Mouse (Mus musculus) heart, embryonic 11.5 days (tissue): ENCODE measurements at regions not wholly inside any gene's neighbourhood (a gene's known extent, or its start where the extent isn't known, plus 50 kb on each side); places are given as distances from the start of the nearest gene placed in this dataset.

Experiments used
- ATAC-seq: fragments of 200-750 bp; cut with Nextera tagmentation; replicated peaks from 2 replicates; pipeline ENCODE4 v1.8.0; 2017; ENCODE audit warnings: moderate library complexity; ENCODE audit not compliant: insufficient number of reproducible peaks, low FRiP score, low TSS enrichment
- H3K27ac ChIP-seq: fragments of 300-500 bp; sonication (generic); 2 replicates; pipeline ENCODE4 v1.5.1; 2014; ENCODE audit warnings: mild to moderate bottlenecking, low read depth, low read length
- H3K27me3 ChIP-seq: fragments of 300-500 bp; sonication (generic); 2 replicates; pipeline ENCODE4 v1.6.1; 2014; ENCODE audit warnings: mild to moderate bottlenecking, low read length, mixed read lengths; ENCODE audit not compliant: control insufficient read depth, insufficient read depth
- H3K36me3 ChIP-seq: fragments of 300-500 bp; sonication (generic); 2 replicates; pipeline ENCODE4 v1.6.1; 2014; ENCODE audit warnings: mild to moderate bottlenecking, low read length, moderate library complexity, mixed read lengths; ENCODE audit not compliant: control insufficient read depth, insufficient read depth
- H3K4me1 ChIP-seq: fragments of 300-500 bp; sonication (generic); 2 replicates; pipeline ENCODE4 v1.6.1; 2014; ENCODE audit warnings: low read length; ENCODE audit not compliant: control insufficient read depth, insufficient read depth
- H3K4me2 ChIP-seq: fragments of 300-500 bp; sonication (generic); 2 replicates; pipeline ENCODE4 v1.6.1; 2014; ENCODE audit warnings: mild to moderate bottlenecking, moderate library complexity
- H3K4me3 ChIP-seq: fragments of 300-500 bp; sonication (generic); 2 replicates; pipeline ENCODE4 v1.5.1; 2014; ENCODE audit warnings: low read depth, low read length
- H3K9ac ChIP-seq: fragments of 300-500 bp; sonication (generic); 2 replicates; pipeline ENCODE4 v1.6.1; 2014; ENCODE audit warnings: mild to moderate bottlenecking, low read depth, low read length, moderate library complexity
- H3K9me3 ChIP-seq: fragments of 300-500 bp; sonication (generic); replicated peaks from 2 replicates; pipeline ENCODE4 v1.6.1; 2016; ENCODE audit warnings: low read length; ENCODE audit not compliant: control insufficient read depth
- WGBS: fragments of 180-500 bp; shearing (Covaris S2); extraction: QIAGEN DNeasy Blood & Tissue Kit; methylation state at CpG from one replicate; pipeline ENCODE4 v1.1.7; 2014; ENCODE audit not compliant: insufficient replicate concordance; 5-methylcytosine and 5-hydroxymethylcytosine counted together

DNA sequence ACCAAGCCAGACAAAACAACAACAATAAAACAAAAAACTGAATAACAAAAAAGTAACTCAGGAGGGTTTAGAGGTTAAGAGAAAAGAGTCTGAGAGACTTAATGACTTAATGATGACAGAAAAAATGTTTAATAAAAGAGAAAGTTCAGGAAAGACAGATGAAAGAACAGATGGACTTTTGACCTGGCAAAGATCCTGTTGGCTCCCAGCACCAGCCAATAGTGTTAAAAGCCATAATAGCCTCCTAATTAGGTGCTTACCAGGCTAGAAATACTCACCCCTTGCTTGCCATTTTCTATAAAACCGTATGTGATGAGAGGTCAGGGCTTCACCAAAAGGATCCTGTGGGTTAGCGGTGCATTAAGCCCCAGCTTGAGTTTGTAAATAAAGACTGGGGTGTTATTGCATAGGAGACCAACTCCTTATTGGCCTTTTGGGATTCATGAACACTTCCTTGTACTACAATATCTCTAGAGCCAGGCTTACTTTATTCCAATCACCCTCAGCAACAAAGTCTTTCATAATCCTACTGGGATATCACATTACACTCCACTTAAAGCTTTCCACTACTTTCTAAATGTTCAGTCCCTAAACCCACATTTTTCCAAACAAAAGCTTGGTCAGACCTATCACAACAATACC is 282.1 kb upstream of the Rasa1 start:
- H3K27ac ChIP-seq, result no peak overlapping the region
- H3K9ac ChIP-seq, result no peak overlapping the region
- no peak overlapping the region for H3K4me3 ChIP-seq
- H3K27me3 ChIP-seq, result no peaks in the 10 kb centered on the region
- ATAC-seq, result no peak
- H3K4me2 ChIP-seq, result no peak overlapping the region
- H3K36me3 ChIP-seq, result no peaks in the 10 kb centered on the region
- WGBS, result 79% methylated on average over 2 of the region's 2 CpGs
- no peaks in the 10 kb centered on the region for H3K4me1 ChIP-seq
- H3K9me3 ChIP-seq, result no peaks in the 10 kb centered on the region

DNA sequence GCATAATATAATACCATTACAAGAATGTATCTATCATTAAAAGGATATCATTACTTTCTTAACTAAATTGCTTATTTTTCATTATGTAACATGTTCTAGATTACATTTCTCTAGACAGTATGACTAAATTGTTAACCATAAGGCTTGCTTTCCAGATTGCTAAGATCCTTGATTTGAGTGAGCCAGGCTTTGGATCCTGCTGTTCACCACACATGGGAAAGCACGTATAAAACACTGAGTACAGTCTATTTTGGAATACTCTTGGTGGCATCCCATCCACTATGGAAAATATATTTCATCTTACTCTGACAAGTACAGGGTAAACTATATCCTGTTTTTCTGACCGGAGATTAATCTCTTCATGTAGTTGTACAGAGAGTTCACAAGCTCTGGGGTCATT is 268.9 kb upstream of the Rasa1 start:
- Histone ChIP-seq H3K4me3 (no peak overlapping the region), H3K4me1 (no peaks in the 10 kb centered on the region), H3K9me3 (no peaks in the 10 kb centered on the region), H3K9ac (no peak overlapping the region), H3K27me3 (no peaks in the 10 kb centered on the region), H3K36me3 (no peaks in the 10 kb centered on the region), H3K27ac (no peak overlapping the region), H3K4me2 (no peak overlapping the region)
- 66% methylated on average over 2 of the region's 2 CpGs for WGBS
- ATAC-seq, result no peak

DNA sequence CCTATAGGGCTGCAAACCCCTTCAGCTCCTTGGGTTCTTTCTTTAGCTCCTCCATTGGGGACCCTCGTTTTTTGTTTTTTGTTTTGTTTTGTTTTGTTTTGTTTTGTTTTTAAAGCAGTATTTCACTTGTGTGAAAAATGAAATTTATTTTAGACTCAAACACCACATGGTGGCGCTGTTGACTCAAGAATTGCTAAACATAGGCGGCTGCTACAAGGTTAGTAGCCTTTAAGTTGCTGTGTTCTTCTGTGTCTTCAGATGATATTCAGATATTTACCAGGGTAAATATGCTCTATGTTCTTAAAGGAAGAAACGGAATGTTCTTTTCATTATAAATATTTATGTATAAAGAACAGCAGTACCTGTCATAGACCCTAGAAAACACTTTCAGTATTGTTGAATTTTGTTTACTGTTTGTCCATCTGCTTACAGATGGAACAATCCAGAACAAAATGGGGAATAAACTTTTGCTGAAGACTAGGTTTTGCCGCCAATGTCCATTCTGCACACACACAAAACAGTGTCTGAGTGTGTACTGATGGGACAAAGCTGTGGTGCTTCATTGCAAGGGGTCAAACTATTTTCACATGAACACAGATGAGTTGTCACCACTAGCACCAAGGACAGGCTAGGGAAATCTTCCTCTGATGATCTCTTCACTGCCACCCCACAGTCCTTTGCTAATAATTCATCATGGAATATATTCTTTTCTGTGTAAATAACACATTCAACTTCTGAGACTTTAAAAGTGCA is 267.3 kb upstream of the Rasa1 start:
- no peaks in the 10 kb centered on the region for H3K27me3 ChIP-seq
- no peak overlapping the region for H3K4me2 ChIP-seq
- H3K9me3 ChIP-seq, result no peaks in the 10 kb centered on the region
- H3K9ac ChIP-seq, result no peak overlapping the region
- 12% methylated on average over 5 of the region's 5 CpGs for WGBS
- no peak for ATAC-seq
- no peak overlapping the region for H3K27ac ChIP-seq
- no peaks in the 10 kb centered on the region for H3K36me3 ChIP-seq
- H3K4me3 ChIP-seq, result no peak overlapping the region
- H3K4me1 ChIP-seq, result no peaks in the 10 kb centered on the region

DNA sequence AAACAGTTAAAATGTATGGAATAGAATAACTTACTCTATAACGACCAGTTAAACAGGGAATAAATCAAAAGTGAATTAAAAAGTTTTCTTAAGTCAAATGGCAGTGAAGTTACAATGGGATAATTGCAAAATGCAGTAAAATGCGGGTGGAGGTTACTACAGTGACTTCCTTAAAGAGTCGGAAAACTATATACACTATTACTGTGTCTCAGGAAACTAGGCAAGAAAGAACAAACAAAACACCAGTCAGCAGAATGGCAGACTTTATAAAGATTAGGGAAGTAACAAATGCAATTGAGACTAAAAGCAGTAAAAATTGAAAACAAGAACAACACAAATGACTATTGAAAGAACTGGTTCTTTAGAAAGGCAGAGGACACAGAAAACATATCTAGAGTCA is 264.1 kb upstream of the Rasa1 start:
- Histone ChIP-seq H3K27me3 (no peaks in the 10 kb centered on the region), H3K4me2 (no peak overlapping the region), H3K27ac (no peak overlapping the region), H3K4me1 (no peaks in the 10 kb centered on the region), H3K9ac (no peak overlapping the region), H3K4me3 (no peak overlapping the region), H3K36me3 (no peaks in the 10 kb centered on the region), H3K9me3 (no peaks in the 10 kb centered on the region)
- 66% methylated on average over 3 of the region's 3 CpGs for WGBS
- ATAC-seq, result no peak

DNA sequence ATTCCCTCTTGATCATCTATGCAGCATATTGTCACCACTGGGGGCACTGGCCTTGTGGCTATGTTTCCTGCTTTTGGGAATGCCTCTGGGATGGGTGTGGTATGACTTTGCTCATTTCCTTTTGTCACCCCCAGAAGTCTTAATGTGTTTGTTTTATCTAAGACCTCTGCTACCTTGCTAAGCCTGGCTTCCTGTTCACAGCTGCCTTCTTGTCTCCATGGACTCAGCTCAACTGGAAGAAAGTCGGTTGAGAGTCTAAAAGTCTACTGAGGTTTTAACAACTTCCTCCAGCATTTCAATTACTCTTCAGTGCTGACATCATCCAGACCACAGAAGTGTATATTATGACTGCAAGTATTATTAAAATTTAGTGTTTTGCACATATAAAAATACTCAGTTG is 220.7 kb upstream of the Rasa1 start:
- H3K36me3 ChIP-seq, result no peaks in the 10 kb centered on the region
- 46% methylated on average over 1 of the region's 1 CpGs for WGBS
- ATAC-seq, result no peak

DNA sequence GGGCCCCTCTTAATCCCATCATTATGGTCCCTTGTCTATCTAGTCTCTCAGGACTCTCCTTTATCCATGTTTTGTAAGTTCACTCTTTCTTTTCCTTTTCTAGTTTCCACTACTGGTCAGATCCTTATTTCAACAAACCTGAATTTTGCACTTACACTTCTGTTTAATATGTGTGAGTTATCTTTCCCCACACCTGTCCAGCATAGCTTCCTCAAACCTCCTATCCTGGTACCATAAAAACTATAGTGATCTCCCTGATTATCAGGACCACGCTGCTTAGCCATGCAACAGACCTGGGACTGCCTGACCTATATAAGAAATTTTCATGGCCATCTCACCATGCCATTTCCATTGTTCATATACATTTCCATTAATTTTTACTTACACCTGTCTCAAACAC is 219.6 kb upstream of the Rasa1 start:
- H3K27ac ChIP-seq, result no peak overlapping the region
- 76% methylated on average over 1 of the region's 1 CpGs for WGBS
- H3K27me3 ChIP-seq, result no peaks in the 10 kb centered on the region
- peaks cover 5% of the 10 kb centered on the region; the same call in 1 of the 2 replicates for H3K4me1 ChIP-seq
- H3K9me3 ChIP-seq, result no peaks in the 10 kb centered on the region
- no peak overlapping the region for H3K4me3 ChIP-seq
- ATAC-seq, result no peak
- no peak overlapping the region for H3K9ac ChIP-seq
- no peak overlapping the region for H3K4me2 ChIP-seq
- H3K36me3 ChIP-seq, result no peaks in the 10 kb centered on the region

More for the DNA sequence above, 220.7 kb upstream of the Rasa1 start:
- Histone ChIP-seq H3K4me3 (no peak overlapping the region), H3K27ac (no peak overlapping the region), H3K9me3 (no peaks in the 10 kb centered on the region), H3K4me1 (peaks cover 5% of the 10 kb centered on the region; the same call in 1 of the 2 replicates), H3K4me2 (no peak overlapping the region), H3K27me3 (no peaks in the 10 kb centered on the region), H3K9ac (no peak overlapping the region)

DNA sequence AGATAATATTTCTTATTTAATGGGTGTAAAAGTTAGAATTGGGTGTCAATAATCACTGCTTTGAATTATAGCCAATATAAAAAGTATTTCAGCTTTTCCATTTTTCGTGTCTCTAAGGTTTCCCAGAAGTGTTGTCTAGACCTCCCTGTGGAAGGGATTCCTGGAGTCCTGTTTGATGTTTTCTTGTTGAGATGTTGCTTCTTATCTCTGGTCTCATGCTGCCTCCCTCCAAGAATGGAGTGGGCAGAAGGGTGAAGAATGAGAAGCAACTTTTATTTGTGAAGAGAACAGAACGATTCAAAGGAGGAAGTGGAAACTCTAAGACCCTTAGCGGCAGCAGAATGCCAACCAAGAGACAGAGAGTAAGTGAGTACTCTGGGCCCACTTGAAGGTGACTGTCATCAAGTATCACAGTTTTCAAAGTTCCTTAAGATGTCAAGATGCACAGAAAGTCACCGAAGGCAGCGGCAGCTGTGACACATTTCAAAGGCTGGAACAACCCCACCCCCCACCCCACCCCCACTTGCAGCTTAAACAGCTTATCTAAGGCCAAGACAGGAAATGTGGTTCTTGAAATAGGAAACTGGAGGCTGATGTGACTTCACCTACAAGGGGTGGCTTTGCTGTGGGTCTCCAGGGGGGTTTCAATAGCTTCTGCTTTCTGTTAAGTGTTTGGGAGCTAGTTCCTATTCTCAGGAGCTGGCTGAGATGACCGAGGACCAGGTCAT is 218.6 kb upstream of the Rasa1 start:
- ATAC-seq, result peak; percentile 26; the same call in 1 of the 2 replicates
- peak overlapping the region; percentile 8; the same call in 1 of the 2 replicates for H3K4me2 ChIP-seq
- peak overlapping the region; percentile 29; the same call in 1 of the 2 replicates for H3K27ac ChIP-seq

DNA sequence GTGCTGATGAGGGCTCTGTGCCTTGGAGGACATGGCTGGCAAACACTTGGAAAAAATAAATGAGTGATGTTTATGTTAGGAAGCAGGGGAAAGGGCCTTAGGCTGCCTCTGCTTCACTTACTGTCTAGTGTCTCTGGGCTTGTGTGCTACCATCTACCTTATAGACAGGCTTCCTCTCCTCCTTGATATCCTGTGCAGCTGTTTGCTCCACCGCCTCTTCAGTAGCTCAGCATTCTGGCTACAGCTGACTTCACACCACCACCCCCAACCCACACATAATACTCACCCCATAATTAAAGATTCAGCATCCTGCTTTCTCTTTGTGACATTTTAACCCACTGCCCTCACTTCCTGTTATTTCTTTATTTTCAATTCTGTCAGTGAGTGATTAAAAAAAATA is 217.9 kb upstream of the Rasa1 start:
- H3K36me3 ChIP-seq, result no peaks in the 10 kb centered on the region
- H3K4me3 ChIP-seq, result no peak overlapping the region
- WGBS, result 38% methylated on average over 1 of the region's 1 CpGs
- H3K9ac ChIP-seq, result no peak overlapping the region
- 0 out of 2 replicates have a peak overlapping the region, but pooled peaks have one; percentile 46 for H3K27ac ChIP-seq
- no peaks in the 10 kb centered on the region for H3K9me3 ChIP-seq
- no peak overlapping the region for H3K4me2 ChIP-seq
- H3K4me1 ChIP-seq, result peaks cover 5% of the 10 kb centered on the region; the same call in 1 of the 2 replicates
- ATAC-seq, result no peak
- no peaks in the 10 kb centered on the region for H3K27me3 ChIP-seq

More for the DNA sequence above, 218.6 kb upstream of the Rasa1 start:
- H3K9me3 ChIP-seq, result no peaks in the 10 kb centered on the region
- no peaks in the 10 kb centered on the region for H3K36me3 ChIP-seq
- H3K4me1 ChIP-seq, result peaks cover 5% of the 10 kb centered on the region; the same call in 1 of the 2 replicates
- no peaks in the 10 kb centered on the region for H3K27me3 ChIP-seq
- 22% methylated on average over 6 of the region's 6 CpGs for WGBS
- no peak overlapping the region for H3K4me3 ChIP-seq
- no peak overlapping the region for H3K9ac ChIP-seq
